Mouse (Mus musculus) lung, embryonic 14.5 days (tissue): ENCODE measurements at regions not wholly inside any gene's neighbourhood (a gene's known extent, or its start where the extent isn't known, plus 50 kb on each side); places are given as distances from the start of the nearest gene placed in this dataset.
"Not testable (repeated sequence)": the region's sequence is repeated elsewhere in the genome, so short reads cannot be mapped to it uniquely, and the experiment has no call there.

Experiments
- ATAC-seq: fragments of 200-750 bp; cut with Nextera tagmentation; 2 replicates; pipeline ENCODE4 v1.8.0; 2017; ENCODE audit warnings: mild to moderate bottlenecking, moderate TSS enrichment, moderate library complexity; ENCODE audit not compliant: insufficient read depth
- DNase-seq: peaks from one replicate; pipeline ENCODE4 v3.0.0-alpha.2; 2015
- H3K27ac ChIP-seq: fragments of 300-500 bp; sonication (generic); 2 replicates; pipeline ENCODE4 v1.5.1; 2014; ENCODE audit warnings: low read depth, mild to moderate bottlenecking, moderate library complexity
- H3K27me3 ChIP-seq: fragments of 300-500 bp; sonication (generic); 2 replicates; pipeline ENCODE4 v1.6.1; 2014; ENCODE audit warnings: low read length, control low read depth; ENCODE audit not compliant: insufficient read depth
- H3K36me3 ChIP-seq: fragments of 300-500 bp; sonication (generic); 2 replicates; pipeline ENCODE4 v1.6.1; 2014; ENCODE audit warnings: control low read depth; ENCODE audit not compliant: insufficient read depth
- H3K4me1 ChIP-seq: fragments of 300-500 bp; sonication (generic); 2 replicates; pipeline ENCODE4 v1.6.1; 2014; ENCODE audit warnings: antibody characterized with exemption, control low read depth; ENCODE audit not compliant: insufficient read depth
- H3K4me2 ChIP-seq: fragments of 300-500 bp; sonication (generic); 2 replicates; pipeline ENCODE4 v1.6.1; 2014; ENCODE audit warnings: mild to moderate bottlenecking
- H3K4me3 ChIP-seq: fragments of 300-500 bp; sonication (generic); 2 replicates; pipeline ENCODE4 v1.5.1; 2014; ENCODE audit warnings: low read depth, low read length
- H3K9ac ChIP-seq: fragments of 300-500 bp; sonication (generic); 2 replicates; pipeline ENCODE4 v1.6.1; 2014
- H3K9me3 ChIP-seq: fragments of 300-500 bp; sonication (generic); 2 replicates; pipeline ENCODE4 v1.6.1; 2016; ENCODE audit warnings: low read depth, low read length, control low read depth
- CTCF ChIP-seq: IDR thresholded peaks from 2 replicates; pipeline ENCODE4 v1.5.1; 2016; ENCODE audit warnings: antibody characterized with exemption, low read depth
- WGBS: fragments of 180-500 bp; shearing (Covaris S2); extraction: QIAGEN DNeasy Blood & Tissue Kit; methylation state at CpG from one replicate; pipeline ENCODE4 v1.1.7; 2014; 5-methylcytosine and 5-hydroxymethylcytosine counted together

GRCm38 (mm10) chr2:94849097-94849496 is 411.2 kb upstream of the Api5 start:
- not testable (repeated sequence) for H3K9me3 ChIP-seq, H3K4me3 ChIP-seq, H3K4me2 ChIP-seq, H3K27me3 ChIP-seq, H3K4me1 ChIP-seq, H3K36me3 ChIP-seq, H3K27ac ChIP-seq, H3K9ac ChIP-seq
- WGBS: 63% methylated on average over 2 of the region's 2 CpGs
- peak; percentile 98 for ATAC-seq
- peak; percentile 76 for DNase-seq

- no peak for TF ChIP-seq CTCF
- Histone ChIP-seq H3K36me3 (no peaks in the 10 kb centered on the region), H3K9me3 (no peaks in the 10 kb centered on the region), H3K4me2 (no peak overlapping the region), H3K27me3 (no peaks in the 10 kb centered on the region), H3K9ac (no peak overlapping the region), H3K4me3 (no peak overlapping the region), H3K27ac (peak overlapping the region; percentile 42; the same call in 1 of the 2 replicates), H3K4me1 (no peaks in the 10 kb centered on the region)
- peak; percentile 40 for DNase-seq
- WGBS: 56% methylated on average over 3 of the region's 3 CpGs
- peak; percentile 86 for ATAC-seq
Measured at GRCm38 (mm10) chr2:94846394-94846793, 408.5 kb upstream of the Api5 start.
